Mouse (Mus musculus) erythroblast, embryonic 14.5 days (primary cell): ENCODE measurements around the gene Gm6880. TPM values are rescaled to one million over a fixed set of nuclear protein-coding genes. Genes with fewer than 3 reads are reported as not detected.
"Not testable (repeated sequence)": the region's sequence is repeated elsewhere in the genome, so short reads cannot be mapped to it uniquely, and the experiment has no call there.

Source experiments
- H3K27me3 ChIP-seq: 2 replicates; pipeline ENCODE4 v1.6.1; 2012; ENCODE audit warnings: inconsistent platforms; ENCODE audit not compliant: control insufficient read depth
- H3K36me3 ChIP-seq: 2 replicates; pipeline ENCODE4 v1.6.1; 2012; ENCODE audit warnings: mild to moderate bottlenecking, inconsistent platforms; ENCODE audit not compliant: control insufficient read depth
- H3K4me1 ChIP-seq: 2 replicates; pipeline ENCODE4 v1.6.1; 2012; ENCODE audit warnings: inconsistent platforms; ENCODE audit not compliant: control insufficient read depth
- H3K4me3 ChIP-seq: replicated peaks from 2 replicates; pipeline ENCODE3; 2012; ENCODE audit warnings: moderate library complexity, mild to moderate bottlenecking, inconsistent platforms
- H3K9me3 ChIP-seq: 2 replicates; pipeline ENCODE4 v1.6.1; 2012; ENCODE audit warnings: low read length, inconsistent platforms, mixed read lengths; ENCODE audit not compliant: control insufficient read depth
- GATA1 ChIP-seq: IDR thresholded peaks from 2 replicates; pipeline ENCODE4 v1.6.1; 2012; ENCODE audit warnings: low read length, inconsistent platforms, mixed read lengths
- TAL1 ChIP-seq: IDR thresholded peaks from 3 replicates; pipeline ENCODE4 v1.6.1; 2012; ENCODE audit warnings: low read length, inconsistent platforms, mixed read lengths
- polyA plus RNA-seq: library from polyadenylated mRNA; stranded (reverse); fragments of >175 nt; gene quantifications from 2 replicates; pipeline ENCODE4 v1.2.3, GENCODE M21; 2012

Gm6880 gene
- polyA plus RNA-seq, result not detected in 2 replicates

DNA sequence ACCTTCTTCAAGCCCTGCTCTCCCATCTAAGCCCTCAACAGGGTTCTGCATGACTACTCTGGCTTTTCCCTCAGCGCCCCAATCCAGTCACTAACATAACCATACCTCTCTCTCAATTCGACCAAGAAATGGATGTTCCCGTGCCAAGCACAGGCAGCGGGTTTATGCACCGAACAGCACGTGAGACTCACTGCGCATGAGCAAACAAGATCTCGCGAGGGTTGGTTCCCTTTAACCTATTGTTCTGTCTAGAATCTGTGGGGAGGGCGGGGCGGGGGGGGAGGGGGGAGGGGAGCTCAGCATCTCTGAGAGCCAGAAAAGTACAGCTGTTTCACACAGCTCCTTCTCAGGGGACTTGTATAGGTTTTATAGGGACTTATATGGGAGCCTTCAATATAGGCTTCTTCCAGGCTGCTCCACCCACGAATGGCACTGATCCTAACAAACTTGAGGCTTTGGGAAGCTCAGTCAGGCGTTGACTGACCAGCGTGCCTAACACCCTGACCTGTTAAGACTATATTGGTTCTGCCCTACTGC lies at the start of gene Gm6880:
Gene Gm6880 (minus strand): TSS at position 51 of the 537 bp plus-strand sequence.
- H3K9me3 ChIP-seq, H3K4me1 ChIP-seq, H3K27me3 ChIP-seq, H3K36me3 ChIP-seq, H3K4me3 ChIP-seq: not testable (repeated sequence)

GRCm38 (mm10) chrX:74517461-74517860 lies 36.3 kb upstream of the Gm6880 start:
- not testable (repeated sequence) for H3K9me3 ChIP-seq, H3K27me3 ChIP-seq, H3K4me1 ChIP-seq, H3K4me3 ChIP-seq, H3K36me3 ChIP-seq

DNA sequence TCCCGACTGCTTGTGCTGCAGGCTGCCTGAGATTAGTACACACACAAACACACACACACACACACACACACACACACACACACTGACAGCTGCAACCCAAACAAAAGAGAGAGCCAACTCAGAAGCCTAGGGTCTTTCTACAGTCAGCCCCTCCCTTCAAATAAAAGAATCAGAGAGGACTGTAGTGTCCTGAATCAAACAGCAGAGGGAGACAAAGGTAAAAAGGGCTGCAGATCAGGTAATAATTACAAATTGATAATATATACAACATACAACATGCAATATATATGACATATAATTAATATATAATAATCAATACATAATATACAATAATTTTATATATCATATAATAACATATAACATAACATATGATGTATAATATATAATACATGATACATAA lies 15.9 kb upstream of the Gm6880 start:
- Histone ChIP-seq H3K9me3 (no peaks in the 10 kb centered on the region), H3K4me3 (no peak overlapping the region), H3K27me3 (no peaks in the 10 kb centered on the region), H3K36me3 (no peaks in the 10 kb centered on the region), H3K4me1 (no peaks in the 10 kb centered on the region)
- no peak for TF ChIP-seq GATA1
- TF ChIP-seq TAL1, result no peak

DNA sequence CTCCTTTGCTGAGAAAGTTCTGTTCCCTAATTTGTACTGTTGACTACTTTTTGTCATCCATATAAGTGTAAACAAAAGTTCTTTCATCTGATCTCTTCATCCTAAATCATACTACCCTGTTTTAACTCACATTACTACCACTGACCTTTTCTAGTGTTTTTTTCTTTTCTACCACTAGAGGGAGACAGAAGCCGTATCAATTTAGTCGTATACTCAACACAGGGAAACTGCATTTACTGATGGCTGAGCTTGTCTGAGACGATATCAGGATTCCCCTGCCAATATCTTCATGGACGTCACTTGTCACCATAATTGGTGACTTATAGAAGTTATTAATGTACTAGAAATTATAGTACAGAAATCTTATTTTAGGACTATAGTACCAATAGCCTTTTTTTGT lies 28.4 kb downstream of the Gm6880 start:
- Histone ChIP-seq H3K9me3 (no peaks in the 10 kb centered on the region), H3K4me1 (no peaks in the 10 kb centered on the region), H3K27me3 (no peaks in the 10 kb centered on the region), H3K4me3 (no peak overlapping the region), H3K36me3 (peaks cover 34% of the 10 kb centered on the region)
- TF ChIP-seq GATA1 (no peak), TAL1 (no peak)

GRCm38 (mm10) chrX:74451157-74451912 lies 29.9 kb downstream of the Gm6880 start:
- H3K9me3 ChIP-seq, result no peaks in the 10 kb centered on the region
- no peaks in the 10 kb centered on the region for H3K27me3 ChIP-seq
- no peak overlapping the region for H3K4me3 ChIP-seq
- peaks cover 48% of the 10 kb centered on the region for H3K36me3 ChIP-seq
- no peak for TF ChIP-seq TAL1
- no peak for TF ChIP-seq GATA1
- no peaks in the 10 kb centered on the region for H3K4me1 ChIP-seq

Other genes with a start within 250 kb of the Gm6880 start
- gene Flna, start 231.6 kb downstream of the Gm6880 start, polyA plus RNA-seq, result 0.80 and 0.87 TPM in 2 replicates
- 2.0 and 2.5 TPM in 2 replicates for gene Emd, start 226.7 kb downstream of the Gm6880 start, polyA plus RNA-seq
- 129 and 134 TPM in 2 replicates for gene Rpl10, start 210.6 kb downstream of the Gm6880 start, polyA plus RNA-seq
- gene Taz, start 199.5 kb downstream of the Gm6880 start, polyA plus RNA-seq, result 1.3 and 2.1 TPM in 2 replicates
- gene Dnase1l1, start 199.1 kb downstream of the Gm6880 start, polyA plus RNA-seq, result 0.25 and 0.32 TPM in 2 replicates
- gene Atp6ap1, start 184.3 kb downstream of the Gm6880 start, polyA plus RNA-seq, result 2.6 and 2.8 TPM in 2 replicates
- 3.4 and 4.0 TPM in 2 replicates for gene Gdi1, start 176.4 kb downstream of the Gm6880 start, polyA plus RNA-seq
- gene Fam50a, start 168.4 kb downstream of the Gm6880 start, polyA plus RNA-seq, result 4.8 and 5.6 TPM in 2 replicates
- gene Plxna3, start 152.3 kb downstream of the Gm6880 start, polyA plus RNA-seq, result 0.01 and 0.02 TPM in 2 replicates
- gene Lage3, start 127.8 kb downstream of the Gm6880 start, polyA plus RNA-seq, result 0.85 and 1.0 TPM in 2 replicates
- 3.5 and 5.0 TPM in 2 replicates for gene Ubl4a, start 108.2 kb downstream of the Gm6880 start, polyA plus RNA-seq
- 0.06 and 0.07 TPM in 2 replicates for gene Slc10a3, start 108.0 kb downstream of the Gm6880 start, polyA plus RNA-seq
- 0.35 and 0.84 TPM in 2 replicates for gene Fam3a, start 88.1 kb downstream of the Gm6880 start, polyA plus RNA-seq
- 1.5 and 2.3 TPM in 2 replicates for gene Ikbkg, start 88.1 kb downstream of the Gm6880 start, polyA plus RNA-seq
- gene G6pdx, start 52.2 kb downstream of the Gm6880 start, polyA plus RNA-seq, result 2.0 and 2.2 TPM in 2 replicates
- gene Olfr1326-ps1, start 93.5 kb upstream of the Gm6880 start, polyA plus RNA-seq, result not detected in 2 replicates
- not detected in 2 replicates for gene Olfr1325, start 111.3 kb upstream of the Gm6880 start, polyA plus RNA-seq
- gene Gm5640, start 164.2 kb upstream of the Gm6880 start, polyA plus RNA-seq, result not detected in 2 replicates